Mouse (Mus musculus) thymus, postnatal 14 days (tissue): Measurements from ENCODE around the gene Wif1.

Source experiments
- DNase-seq: peaks from one replicate; pipeline ENCODE4 v3.0.0; 2021

Gene Wif1

DNA sequence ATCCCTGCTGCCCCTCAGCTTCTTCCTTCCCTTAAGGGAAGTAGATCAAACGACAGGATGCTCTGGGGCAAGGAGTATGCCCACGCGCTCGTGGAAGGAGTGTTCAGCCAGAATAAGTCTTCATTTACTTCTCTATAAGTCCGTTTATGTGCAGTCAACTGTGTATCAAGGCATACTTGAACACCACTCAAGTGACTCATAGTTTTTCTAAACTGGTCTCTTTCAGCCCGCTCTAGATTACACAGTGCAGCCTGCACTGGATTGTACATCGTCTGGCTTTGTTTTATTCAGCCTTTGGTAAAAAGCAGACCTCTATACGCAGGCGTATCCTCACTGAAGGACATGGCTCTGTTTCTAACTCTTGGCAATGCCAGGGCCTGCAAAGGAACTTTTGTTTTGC is 46.7 kb downstream of the Wif1 start:
- no peak for DNase-seq

- DNase-seq = no peak
Observed at GRCm38 (mm10) chr10:121082881-121083280, 49.1 kb downstream of the Wif1 start.

DNA sequence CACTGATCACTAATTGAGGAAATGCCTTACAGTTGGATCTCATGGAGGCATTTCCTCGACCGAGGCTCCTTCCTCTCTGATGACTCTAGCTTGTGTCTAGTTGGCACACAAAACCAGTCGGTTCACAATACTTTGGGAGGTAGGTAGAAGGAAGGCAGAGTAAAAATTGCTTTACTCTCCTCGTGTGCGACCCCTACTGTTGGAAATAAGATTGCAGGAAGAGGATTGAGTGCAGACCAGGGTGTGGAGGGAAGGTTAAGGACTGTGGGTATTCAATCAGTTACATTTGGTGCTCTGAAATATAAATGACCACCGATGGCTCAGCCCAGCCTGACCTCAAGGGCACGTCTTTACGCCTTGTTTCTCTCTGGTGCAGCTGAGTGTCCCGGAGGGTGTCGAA is 49.8 kb downstream of the Wif1 start:
- DNase-seq = no peak

DNA sequence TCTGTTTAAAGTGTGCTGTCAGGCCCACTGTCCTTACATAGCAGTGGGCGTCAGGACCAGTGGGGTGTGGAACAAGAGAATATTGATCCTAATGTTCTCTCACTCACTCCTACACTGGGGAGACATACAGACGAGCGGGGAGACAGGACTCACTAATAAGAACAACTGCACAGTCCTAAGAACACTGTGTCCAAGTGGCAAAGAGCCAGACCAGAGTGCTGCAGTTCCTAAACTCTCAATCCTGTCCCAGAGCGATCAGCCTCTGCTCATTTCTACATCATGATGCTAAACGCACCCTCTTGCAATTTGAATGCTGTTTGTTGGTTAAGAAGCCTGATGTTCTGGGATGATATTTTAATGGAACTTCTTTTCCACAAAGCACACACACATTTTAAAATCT is 54.9 kb downstream of the Wif1 start:
- no peak for DNase-seq

GRCm38 (mm10) chr10:121089312-121089711 is 55.6 kb downstream of the Wif1 start:
- no peak for DNase-seq

GRCm38 (mm10) chr10:121090006-121090405 is 56.2 kb downstream of the Wif1 start:
- no peak for DNase-seq

DNA sequence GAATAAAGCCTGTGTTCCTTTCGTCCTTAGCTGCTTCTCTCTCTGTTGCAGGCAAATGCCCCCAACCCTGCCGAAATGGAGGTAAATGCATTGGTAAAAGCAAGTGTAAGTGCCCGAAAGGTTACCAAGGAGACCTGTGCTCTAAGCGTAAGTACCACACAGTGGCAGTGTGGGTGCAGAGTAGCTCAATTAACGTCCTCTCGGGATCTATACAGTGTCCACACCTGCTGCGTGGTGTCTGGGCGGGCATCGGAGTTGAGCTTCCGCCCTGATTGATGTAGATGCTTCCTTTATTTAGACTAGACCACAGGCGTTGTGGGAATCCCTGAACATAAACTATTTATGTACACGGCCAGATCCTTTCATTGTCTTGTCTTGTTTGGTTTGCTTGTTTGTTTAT is 62.2 kb downstream of the Wif1 start:
- no peak for DNase-seq

DNA sequence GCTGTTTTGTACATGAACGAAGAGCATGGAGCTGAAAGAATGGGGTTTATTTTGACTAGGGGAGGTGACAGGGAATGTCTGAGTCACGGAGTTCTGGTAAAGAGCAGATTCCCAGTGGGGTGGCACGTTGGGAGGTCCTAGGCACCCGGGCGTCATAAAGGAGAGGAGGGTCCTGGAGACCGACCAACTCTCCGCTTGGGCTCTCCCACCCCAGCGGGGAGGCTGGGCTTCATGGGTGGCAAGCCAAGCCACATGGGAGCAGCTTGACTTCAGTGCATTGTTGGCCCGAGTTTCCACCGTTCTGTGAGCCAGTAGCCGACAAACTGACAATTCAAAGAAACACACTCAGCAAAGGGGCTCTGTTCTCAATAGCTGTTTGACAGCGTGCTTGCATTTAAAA is 64.5 kb downstream of the Wif1 start:
- DNase-seq = no peak

- DNase-seq = no peak
Observed at GRCm38 (mm10) chr10:121099658-121100057, 65.9 kb downstream of the Wif1 start.

DNA sequence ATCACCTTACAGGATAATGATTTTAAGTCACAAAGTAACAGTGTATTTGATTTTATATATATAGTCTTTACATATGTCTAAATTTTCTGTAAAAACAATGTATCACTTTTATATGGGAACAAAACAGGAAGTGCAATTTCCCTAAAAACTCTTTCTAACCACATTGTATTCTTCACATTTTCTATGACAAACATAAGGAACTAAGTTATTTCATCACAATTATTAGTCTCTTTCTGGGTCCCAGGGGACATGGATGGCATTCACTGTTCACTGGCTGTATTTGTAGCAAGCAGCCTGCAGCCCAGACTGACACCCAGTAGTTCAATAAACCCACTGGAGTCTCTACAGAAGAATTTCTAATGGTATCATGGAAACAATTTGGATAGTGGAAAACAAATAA is 82.4 kb downstream of the Wif1 start:
- no peak for DNase-seq

DNA sequence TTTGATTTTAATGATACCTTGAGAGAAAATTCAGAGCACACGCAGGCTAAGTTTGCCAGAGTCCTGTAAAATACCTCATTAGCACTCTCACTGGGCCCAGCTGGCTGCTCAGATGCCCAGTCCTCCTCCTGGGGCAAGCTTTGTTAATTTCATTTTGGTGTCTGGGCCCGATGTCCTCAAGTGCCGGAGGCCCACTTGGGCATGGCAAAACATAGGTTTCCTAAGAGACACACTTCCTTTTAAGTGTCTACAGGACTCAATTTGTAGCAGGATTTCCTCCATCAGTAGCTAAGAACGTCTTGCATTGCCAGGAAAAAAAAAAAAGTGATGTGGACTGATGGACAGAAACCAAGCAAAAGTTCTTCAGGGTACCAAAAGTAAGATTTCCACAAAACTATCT is 82.9 kb downstream of the Wif1 start:
- no peak for DNase-seq

DNA sequence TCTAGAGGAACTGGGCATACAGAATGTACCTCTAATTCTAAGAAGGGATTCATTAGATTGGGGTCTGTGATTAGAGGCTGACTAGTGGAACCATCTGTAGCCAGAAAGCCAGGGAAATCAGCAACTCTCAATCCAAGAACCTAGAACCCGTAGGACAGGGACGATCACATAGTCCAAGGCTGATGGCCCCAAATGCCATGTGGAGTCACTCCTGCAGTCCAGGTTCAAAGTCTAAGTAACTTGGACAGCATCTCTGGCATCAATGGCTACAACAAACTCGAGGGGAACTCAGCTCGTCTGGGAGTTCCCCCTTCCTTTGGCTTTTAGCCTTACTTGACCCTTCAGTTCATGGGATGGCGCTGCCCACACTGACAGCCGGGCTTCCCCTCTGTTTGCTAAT is 87.0 kb downstream of the Wif1 start:
- DNase-seq = no peak

DNA sequence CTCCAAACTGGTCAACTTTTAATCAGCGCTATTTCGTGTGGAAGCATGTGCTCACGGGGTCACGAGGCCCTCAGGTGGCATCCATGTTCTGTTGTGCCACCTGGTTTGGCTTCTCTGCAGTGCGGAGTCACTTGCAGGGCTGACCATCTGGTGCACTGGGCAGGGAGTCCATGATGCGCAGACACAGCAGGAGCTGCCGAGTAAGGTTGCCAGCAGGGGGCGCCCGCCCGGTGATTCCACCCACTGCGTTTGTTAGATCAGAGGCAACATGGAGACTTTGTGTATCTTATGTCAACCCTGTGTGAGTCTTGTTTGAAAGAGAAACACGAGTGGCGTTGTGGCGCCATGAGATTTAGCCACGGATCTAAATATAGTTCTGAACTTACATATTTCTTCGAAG is 90.7 kb downstream of the Wif1 start:
- peak; percentile 50 for DNase-seq

GRCm38 (mm10) chr10:121129000-121129925 is 95.5 kb downstream of the Wif1 start:
- no peak for DNase-seq
